Mouse (Mus musculus) cerebellum, adult 9-10 months (tissue): Measurements from ENCODE around the gene Nt5c2.
"Not testable (repeated sequence)": the region's sequence is repeated elsewhere in the genome, so short reads cannot be mapped to it uniquely, and the experiment has no call there.

ENCODE experiments used
- DNase-seq: peaks from one replicate; pipeline ENCODE4 v3.0.0; 2022

Gene Nt5c2

DNA sequence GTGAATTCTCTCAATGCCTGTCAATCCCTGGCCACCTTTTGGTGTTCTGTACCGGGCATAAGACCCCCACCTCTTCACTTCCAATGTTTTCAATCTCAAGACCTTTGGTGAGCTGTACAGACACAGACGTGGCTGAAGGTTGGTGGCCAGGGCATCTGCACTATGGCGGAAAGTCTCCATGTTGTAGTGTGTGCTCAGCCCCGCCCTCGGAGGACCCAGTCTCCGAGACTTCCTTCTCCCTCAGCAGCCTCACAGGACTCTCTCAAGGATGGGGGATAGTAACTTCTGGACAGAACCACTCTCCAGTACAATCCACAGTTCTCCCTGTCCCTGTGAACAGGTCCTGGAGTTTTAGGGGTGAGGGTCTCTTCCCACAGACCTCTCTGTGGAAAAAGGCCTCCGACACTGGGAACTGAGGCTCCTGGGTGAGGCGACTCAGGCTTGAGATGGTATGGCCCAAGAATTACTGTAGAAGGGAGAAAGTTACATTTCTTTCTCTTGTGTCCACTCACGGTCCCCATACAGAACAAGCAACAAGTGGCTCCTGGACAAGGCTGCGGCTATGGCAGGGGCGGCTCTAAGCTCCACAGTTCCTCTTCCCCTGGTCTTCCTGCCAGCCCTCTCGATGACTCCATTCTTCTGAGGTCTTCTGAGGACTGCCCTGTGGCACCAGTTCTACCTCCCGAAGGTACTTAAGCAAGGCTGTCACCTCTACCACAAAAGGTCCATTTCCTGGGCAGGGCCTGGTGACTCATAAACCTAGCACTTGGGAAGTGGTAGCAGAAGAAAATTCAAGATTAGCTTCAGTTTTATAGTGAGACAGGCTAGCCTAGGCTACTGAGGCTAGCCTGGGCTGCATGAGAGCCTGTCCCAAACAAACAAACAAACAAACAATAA, 30.0 kb downstream of the Nt5c2 start:
- no peak for DNase-seq

DNA sequence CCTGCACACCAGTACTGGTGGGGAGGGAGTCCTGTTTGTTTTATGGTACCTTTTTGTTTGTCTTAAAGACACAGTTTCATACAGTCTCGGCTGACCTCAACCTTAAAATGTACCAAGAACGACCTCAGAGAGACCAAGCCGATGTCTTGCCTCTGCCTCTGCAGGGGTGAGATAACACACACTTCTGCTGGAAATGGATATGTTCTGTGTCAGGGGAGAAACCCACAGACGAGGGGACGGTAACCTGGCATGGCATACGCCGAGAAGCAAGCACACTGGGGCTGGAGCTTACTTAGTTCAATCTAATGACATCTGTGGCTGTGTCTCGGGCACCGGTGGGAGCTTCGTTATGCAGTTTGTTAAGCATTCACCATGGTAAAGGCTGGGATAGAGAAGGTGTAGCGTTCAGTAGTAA, 31.0 kb downstream of the Nt5c2 start:
- no peak for DNase-seq

DNA sequence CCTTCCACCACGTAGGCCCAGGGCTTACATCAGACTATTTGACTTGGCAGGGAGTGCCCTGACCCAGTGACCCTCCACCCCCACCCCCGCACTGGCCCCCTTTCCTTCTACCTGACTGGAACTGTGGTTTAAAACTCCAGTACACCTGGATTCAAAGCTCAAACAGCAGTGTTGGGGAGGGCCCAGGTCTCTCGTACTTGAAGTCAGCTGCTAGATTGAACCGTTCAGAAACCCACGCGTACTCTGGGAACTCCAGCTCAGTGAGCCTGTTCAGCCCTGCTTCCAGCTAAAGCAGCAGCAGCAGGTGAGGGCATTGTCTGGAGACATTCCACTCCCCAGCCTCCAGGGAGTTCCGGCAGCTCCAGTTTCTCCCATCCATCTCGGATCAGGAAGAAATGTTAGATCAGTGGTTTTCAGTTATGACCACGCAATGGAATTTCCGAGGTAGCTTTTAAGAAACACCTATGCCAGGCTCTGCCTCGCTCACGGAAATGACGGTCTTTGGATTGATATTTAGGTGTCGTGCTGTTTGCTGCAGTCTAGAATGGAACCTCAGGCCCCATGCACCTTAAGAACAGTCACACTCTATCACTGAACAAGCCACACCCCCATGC, 31.5 kb downstream of the Nt5c2 start:
- DNase-seq: no peak

DNA sequence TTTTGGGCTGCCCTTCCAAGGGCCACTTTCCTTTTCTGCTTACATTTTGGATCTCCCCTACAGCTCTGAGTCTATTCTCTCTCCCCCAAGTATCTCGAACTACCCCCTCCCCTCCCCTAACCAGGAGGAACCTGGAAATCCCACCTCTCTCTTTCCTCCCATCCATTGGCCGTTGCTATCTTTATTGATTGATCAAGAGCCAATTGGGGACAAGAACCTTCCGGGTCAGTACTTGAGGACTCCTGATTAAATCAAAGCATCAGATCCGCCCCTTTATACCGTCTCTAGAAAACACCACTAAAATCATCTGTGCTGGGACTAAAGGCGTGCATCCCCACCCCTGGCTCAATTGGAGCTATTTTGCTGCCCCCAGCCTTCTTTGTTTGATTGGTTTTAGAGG, 33.5 kb downstream of the Nt5c2 start:
- no peak for DNase-seq

DNA sequence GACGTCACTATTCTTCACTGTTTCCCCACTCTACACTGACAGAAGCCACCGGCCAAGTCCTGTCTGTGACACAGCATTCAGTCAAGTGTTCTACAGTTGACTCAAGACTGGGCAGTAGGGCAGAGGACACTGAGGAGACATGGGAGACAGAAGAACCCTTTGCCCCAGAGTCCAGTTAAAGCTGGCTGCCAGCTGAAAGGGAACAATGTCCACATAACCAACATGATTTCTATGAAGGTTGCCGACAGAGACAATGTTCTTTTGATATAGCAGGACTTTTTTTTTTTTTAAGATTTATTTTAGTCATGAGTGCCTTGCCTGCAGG, 35.2 kb downstream of the Nt5c2 start:
- DNase-seq: no peak

DNA sequence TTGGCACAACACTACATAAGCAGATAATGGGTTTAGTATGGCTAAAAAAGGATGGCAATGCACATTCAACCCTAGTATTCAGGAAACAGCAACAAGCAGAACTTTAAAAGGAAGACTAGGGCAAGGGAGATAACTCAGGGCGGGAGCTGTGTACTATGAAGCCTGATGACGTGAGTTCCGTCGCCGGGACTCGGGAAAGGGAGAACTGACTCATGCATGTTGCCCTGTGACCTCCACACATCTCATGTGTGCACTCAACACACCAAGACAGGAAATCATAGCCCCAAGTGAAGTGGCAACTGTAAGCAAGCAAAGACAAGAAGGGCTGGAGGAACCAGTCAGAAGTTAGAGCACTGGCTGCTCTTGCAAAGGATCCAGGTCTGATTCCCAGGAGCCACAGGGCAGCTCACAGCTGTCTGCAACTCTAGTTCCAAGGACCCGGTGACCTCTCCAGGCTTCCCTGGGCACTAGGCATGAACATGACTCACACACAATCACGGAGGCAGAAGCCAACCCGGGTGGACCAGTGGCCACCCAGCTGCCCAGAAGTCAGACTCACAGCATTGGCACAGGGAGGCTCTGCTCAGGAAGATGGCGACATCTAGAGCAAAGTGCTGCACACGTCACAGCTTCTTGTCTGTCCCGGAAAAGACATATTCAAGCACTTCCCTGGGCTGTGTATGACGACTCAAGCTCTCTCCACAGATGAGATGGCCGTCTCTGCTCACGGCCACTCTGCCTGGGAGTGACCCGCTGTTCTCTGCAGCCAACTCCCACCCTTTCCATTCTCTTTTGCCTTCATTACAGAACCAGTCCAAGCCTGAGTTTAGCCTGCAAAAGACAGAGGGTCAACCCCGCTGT, 35.8 kb downstream of the Nt5c2 start:
- no peak for DNase-seq

DNA sequence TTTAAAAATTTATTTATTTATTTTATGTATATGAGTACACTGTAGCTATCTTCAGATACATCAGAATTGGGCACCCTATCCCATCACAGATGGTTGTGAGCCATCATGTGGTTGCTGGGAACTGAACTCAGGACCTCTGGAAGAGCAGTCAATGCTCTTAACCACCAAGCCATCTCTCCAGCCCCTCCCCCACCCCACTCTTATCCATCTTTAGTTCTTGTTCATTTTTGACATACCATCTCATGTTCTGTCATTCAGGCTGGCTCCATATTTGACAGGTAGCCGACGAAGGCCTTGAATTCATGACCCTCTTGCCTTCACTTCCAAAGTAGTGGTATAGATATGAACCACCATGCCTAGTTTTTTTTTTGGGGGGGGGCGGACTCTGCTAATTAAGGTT, 36.9 kb downstream of the Nt5c2 start:
- DNase-seq: not testable (repeated sequence)

DNA sequence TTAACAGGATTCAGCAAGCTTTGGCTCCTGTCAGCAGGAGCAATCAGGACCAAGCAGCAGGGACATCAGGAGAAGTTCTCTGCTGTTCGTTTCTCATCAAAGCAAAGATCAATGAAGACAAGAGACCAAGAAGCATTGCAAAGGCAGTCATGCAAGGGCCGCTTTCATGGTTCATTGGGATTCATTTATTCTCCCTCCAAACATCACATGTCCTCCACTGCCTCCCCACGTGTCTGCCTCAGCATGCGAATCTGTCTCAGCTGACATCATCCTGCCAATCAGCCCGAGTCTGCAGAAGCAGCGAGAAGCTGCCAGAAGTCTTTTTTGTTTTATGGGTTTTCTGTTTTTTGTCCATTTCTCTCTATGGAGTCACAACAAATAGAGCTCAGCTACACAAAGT, 37.5 kb downstream of the Nt5c2 start:
- DNase-seq: no peak

DNA sequence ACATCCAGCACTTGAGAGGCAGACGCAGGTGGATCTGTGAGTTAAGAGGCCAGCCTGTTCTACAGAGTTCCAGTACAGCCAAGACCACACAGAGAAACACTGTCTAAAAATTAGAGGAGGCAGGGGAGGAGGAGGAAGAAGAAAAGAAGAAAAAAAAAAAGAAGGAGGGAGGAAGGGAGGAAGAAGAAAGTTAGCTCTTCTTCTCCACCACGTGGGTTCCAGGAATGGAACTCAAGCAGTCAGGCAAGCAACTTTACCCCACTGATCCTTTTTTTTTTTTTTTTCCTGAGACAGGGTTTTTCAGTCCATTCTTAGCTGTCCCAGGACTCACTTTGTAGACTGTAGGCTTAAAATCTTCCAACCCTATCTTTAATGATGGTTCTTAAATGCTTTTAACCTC, 38.2 kb downstream of the Nt5c2 start:
- no peak for DNase-seq

DNA sequence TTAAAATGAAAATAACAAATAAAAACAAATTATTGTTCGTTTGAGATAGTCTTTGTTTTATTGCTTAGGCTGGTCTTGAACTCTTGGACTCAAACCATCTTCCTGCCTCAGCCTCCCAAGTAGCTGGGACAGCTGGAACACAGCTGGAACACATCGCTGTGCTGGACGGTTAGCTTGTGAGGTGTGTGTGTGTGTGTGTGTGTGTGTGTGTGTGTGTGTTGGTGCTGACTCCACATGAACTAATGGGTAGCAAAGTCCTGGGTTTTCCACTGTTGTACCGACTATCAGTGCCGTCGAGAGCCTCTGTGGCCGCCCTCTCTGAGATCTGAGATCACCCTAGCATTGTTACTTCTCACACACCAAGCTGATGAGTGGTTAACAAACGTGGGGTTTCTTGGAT, 39.0 kb downstream of the Nt5c2 start:
- DNase-seq: no peak

DNA sequence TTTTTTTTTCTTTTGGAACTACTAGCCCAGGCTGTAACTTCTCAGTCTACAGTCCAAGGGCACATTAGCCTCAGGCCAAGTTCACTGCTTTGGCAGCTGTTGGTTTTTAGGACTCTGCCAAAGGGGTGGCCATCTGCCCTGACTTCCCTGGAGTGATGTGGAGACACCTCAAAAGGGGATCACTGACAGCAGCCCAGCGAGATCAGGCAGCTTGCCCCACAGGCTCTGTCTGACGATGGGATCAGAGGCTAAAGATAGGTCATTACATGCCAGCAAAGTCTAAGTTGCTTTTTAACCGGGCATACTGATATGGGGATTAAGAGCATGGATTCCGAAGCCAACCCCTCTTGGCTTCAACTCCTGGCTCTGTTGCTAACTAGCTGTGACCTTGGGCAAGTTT, 39.4 kb downstream of the Nt5c2 start:
- no peak for DNase-seq

DNA sequence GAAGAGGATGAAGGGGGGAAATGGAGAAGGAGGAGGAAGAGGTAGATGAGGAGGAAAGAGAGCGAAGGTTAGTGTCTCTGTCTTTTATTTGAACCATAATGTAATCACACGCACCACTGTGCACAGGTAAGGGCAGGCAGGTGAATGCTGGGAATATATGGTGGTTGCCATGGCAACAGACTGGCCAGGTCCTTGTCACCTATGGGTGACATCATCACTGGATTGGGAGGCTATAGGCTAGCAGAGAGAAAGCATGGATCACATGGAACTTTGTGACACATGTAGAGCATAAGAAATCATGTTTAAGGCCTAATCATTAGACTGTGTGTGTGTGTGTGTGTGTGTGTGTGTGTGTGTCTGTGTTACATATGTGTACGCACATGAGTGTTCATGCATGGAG, 42.8 kb downstream of the Nt5c2 start:
- DNase-seq: no peak

DNA sequence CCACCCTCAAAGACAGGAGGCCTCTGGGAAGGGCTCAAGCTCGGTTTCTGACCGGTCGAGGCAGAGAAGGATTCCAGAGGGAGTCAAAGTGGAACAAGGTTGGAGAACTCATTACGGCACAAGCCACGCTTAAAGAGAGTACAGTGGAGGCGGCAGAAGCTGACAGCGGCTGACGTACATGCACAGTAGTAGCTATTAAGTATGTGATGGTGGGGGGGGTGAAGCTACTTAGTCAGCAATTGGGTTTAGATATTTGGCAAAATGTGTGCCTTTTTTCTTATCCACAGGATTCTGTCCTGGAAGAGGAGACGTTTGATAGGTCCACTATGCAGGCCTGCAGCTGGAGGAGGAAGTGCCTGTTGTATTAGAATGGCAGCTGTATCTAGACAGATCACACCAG, 43.2 kb downstream of the Nt5c2 start:
- DNase-seq: no peak

DNA sequence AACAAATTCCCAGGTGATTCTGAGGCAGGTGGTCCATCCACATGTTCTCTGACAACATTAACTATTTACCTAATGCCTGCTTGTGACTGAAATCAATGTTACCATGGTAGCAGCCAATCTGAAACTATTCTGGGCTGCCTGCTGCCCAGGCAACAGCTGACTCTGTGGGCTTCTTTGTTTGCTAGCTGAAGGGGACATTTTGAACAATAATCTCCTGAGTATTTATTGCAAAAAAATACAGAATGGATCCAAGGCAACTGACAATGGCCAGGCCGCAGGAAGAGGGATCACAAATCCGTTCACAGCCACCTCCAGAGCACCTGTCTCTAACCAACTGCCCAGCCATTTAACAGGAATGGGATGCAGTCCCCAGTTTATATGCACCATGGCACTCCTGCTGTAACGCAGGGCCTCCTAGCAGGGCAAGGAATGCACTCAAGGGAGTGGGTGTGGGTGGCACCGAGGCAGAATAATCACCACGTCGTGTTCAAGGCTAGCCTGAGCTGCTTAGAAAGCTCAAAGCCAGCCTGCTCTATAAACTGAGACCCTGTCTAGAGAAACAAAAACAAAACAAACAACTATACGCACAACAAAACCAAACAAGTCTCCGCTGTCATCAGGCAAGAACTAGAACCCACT, 43.8 kb downstream of the Nt5c2 start:
- no peak for DNase-seq

DNA sequence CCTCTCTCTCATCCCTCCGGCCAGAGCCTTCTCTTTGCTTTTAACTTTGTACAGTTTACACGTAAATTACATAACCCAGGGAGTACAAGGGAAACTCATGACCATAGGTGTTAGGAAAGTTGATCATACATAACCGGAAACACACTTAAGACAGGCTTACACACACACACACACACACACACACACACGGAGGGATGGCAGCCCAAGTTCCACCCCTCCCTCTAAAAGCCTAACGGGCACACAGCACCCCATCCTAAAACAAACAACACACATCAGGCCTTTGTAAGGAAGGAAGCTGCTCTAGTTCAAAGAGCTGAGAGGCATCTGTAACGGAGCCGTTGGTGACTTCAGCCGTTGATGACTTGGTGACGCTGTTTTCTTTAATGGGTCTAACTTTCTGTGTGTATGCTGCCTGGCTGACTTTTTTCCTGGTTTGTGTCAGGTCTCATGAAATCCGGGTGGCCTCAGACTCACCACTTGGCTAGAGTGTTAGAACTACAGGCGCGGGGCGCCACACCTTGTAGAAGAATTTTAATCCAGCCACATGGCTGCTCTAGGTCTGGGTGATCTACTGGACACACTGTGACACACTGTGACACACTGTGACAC, 44.7 kb downstream of the Nt5c2 start:
- no peak for DNase-seq

DNA sequence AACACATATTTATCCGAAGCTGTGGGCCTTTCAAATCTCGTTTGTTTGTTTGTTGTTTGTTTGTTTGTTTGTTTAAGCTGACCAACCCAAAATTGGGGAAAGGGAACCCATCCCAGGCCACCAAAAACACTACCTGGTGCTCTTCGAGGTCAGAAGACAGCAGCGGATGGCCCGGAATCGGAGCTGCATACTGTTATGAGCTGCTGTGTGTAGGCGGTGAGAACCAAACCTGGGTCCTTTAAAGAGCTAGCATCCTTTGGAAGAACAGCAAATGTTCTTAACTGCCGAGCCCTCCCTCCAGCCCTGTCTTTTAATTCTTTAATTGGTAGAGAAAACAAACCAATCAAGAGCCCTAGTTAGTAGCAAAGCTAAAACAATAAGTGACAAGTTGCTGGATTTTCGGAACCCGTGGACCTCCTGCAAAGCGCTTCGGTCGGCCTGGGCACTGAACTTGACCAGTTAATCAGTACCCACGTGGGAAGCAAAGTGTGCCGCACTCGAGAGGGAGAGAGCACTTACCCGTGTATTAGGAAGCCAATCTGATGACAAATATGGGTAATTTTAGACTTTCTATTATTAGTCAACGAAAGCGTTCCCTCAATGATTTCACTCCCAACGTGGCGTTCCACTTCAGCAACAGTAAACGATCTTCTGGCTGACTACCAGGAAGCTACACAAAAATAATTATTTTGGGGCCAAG, 45.5 kb downstream of the Nt5c2 start:
- no peak for DNase-seq

DNA sequence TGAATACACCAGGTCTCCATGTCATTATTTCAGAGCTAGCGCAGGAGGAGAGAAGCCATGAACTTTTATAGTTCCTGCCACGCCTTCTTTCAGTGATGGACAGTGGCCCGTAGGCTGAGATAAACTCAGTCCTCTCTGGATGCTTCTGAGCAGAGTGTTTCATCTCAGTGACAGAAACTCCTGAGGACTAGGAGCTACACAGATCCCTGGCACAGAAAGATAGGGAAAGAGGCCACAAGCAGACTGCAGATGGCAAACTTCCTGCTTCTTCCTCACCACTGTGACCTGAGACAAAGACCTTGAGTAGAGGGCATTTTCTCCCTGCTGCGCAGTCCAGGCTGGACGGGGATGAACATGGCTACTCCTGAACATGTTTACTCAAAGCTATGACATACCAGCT, 46.1 kb downstream of the Nt5c2 start:
- DNase-seq: no peak

DNA sequence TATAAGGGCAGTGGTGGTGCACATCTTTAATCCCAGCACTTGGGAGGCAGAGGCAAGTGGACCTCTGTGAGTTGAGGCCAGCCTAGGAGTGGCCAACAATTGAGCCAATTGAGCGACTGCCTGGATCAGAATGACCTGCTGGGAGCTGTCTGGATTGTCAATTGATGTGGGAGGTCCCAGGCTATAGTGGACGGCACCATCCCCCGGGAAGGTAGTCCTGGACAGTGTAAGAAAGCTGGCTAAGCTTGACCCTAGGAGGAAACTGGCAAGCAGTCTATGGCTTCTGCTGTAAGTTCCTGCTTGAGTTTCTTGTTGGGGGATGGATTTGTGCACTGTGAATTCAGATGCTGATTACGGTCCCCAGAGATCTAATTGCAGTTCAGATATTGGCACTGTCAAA, 47.1 kb downstream of the Nt5c2 start:
- DNase-seq: no peak

DNA sequence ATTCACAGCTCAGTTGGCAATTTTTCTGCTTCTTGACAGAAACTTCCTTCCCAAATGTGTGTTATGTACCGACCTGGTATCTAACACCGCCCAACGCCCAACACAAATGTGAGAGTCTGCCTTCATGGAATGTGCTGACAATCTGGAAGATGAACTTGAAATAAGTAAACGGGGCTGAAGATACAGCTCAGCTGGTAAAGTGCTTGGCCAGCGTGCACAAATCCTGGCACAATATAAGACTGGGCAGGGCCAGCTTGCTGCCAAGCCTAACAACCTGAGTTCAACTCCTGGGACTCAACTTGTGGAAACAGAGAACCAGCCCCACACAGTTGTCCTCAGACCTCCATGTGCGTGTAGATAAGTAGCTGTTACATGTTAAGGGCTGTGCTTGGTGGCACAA, 48.6 kb downstream of the Nt5c2 start:
- DNase-seq: no peak

DNA sequence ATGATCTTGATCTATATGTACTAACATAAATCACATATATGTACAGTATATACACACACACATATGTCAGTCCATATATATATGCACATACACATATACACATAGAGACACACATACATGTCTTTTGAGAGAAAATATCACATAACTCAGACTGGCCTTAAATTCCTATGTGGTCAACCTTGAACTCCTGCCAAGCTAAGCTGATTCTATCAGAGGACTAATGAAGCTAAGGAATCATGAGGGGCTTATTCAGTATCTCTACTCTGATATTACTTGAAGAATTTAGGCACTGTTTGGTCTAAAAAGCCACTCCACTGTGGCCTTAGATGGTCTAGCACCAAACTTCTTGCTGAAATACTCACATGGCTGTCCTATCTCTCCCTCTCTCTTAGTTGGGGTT, 49.5 kb downstream of the Nt5c2 start:
- DNase-seq: no peak

DNA sequence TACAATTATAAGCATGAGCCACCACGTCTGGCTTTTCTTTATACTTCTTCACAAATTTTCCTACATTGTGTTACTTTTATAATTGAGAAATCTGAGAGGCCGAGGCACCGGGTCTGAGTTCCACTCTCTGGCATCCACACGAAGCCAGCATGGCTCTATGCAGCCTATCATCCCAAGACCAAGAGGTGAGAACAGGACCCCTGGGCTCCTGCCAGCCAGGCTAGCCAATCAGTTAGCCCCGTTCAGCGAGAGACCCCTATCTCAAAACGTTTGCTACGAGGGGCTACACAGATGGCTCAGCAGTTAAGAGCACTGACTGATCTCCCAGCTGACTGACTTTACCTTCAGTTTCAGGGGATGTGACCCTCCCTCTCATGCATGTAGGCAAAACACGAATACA, 50.6 kb downstream of the Nt5c2 start:
- DNase-seq: no peak

DNA sequence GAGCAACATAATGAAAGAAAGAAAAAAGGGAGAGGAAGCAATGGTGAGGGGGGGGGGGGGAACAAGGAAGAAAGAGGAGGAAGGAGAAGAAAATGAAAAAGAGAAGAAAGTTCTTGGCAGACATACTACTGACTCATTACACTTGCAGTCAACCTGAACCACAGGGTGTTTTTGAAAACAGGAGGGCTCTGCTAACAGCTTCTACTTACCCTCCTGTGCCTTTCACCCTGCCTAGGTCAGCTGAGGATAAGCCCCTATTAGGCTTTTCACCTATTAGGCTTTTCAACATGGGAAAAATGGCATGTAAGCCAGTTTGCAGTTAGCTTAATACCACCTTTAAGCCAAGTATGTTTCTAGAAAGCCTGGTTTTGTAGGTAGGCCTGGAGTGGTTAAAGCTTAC, 51.5 kb downstream of the Nt5c2 start:
- DNase-seq: no peak
